Mouse (Mus musculus) midbrain, embryonic 12.5 days (tissue): Measurements from ENCODE around the gene Zmym4. TPM values are rescaled to one million over a fixed set of nuclear protein-coding genes. Genes with fewer than 3 reads are reported as not detected.

ENCODE experiments used
- polyA plus RNA-seq: library from polyadenylated mRNA; unstranded; fragments of >200 nt; fragmentation: Nextera tagmentation; extraction: Ambion mirVana; gene quantifications from 2 replicates; pipeline ENCODE4 v1.2.1, GENCODE M21; 2016

Gene Zmym4
- polyA plus RNA-seq, 1 experiment from 2014 or later, result 42.7 TPM

Other genes starting within 250 kb of the Zmym4 start
- gene Tfap2e, start 231.9 kb downstream of the Zmym4 start, polyA plus RNA-seq, result 2.2 and 3.3 TPM in 2 replicates
- gene Ncdn, start 214.7 kb downstream of the Zmym4 start, polyA plus RNA-seq, result 48.9 and 49.9 TPM in 2 replicates
- gene AU040320, start 214.6 kb downstream of the Zmym4 start, polyA plus RNA-seq, result 32.9 and 35.0 TPM in 2 replicates
- 176 and 217 TPM in 2 replicates for gene Sfpq, start 53.2 kb upstream of the Zmym4 start, polyA plus RNA-seq
- 28.2 and 31.6 TPM in 2 replicates for gene Zmym1, start 93.0 kb upstream of the Zmym4 start, polyA plus RNA-seq
- 40.3 and 42.5 TPM in 2 replicates for gene Zmym6, start 109.2 kb upstream of the Zmym4 start, polyA plus RNA-seq
- gene Tmem35b, start 155.6 kb upstream of the Zmym4 start, polyA plus RNA-seq, result 16.8 and 18.0 TPM in 2 replicates
- gene Dlgap3, start 201.1 kb upstream of the Zmym4 start, polyA plus RNA-seq, result 8.2 and 8.3 TPM in 2 replicates